Mouse (Mus musculus) monocyte, adult 5-6 weeks (primary cell): Measurements from ENCODE around the gene Pip5k1b. TPM values are rescaled to one million over a fixed set of nuclear protein-coding genes. Genes with fewer than 3 reads are reported as not detected.

ENCODE experiments used
- ATAC-seq: fragments of 153-309, 156-312 bp; replicated peaks from 2 replicates; pipeline ENCODE4 v1.8.0; 2017; ENCODE audit warnings: mild to moderate bottlenecking; ENCODE audit not compliant: low TSS enrichment, insufficient number of reproducible peaks, severe bottlenecking, poor library complexity, low FRiP score
- total RNA-seq: library from RNA; stranded (forward); fragments of 200-1000, 200-491, 200-594 nt; gene quantifications from 3 replicates; pipeline ENCODE4 v1.2.3, GENCODE M21; 2017

Pip5k1b gene
- total RNA-seq, 1 experiment from 2014 or later = 5.6 TPM

DNA sequence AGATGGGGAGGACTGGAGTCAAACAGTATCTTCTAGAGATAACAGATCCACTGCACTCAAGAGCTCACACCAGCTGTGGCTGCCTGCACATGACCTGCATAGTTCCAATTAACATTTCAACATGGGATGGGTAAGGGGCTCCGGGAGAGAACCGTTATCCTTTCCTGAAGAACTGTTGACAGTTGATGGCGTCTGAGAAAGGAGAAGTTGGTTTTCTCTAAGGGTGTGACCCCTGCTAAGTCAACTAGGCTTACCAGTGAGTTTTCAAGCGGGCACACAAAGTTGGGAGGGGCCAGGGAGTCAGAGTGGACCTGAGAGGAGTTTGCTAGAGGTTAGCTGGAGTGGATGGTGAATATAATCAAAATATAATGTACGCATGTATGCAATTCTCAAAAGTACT lies 65.4 kb downstream of the Pip5k1b start:
- ATAC-seq = no peak

DNA sequence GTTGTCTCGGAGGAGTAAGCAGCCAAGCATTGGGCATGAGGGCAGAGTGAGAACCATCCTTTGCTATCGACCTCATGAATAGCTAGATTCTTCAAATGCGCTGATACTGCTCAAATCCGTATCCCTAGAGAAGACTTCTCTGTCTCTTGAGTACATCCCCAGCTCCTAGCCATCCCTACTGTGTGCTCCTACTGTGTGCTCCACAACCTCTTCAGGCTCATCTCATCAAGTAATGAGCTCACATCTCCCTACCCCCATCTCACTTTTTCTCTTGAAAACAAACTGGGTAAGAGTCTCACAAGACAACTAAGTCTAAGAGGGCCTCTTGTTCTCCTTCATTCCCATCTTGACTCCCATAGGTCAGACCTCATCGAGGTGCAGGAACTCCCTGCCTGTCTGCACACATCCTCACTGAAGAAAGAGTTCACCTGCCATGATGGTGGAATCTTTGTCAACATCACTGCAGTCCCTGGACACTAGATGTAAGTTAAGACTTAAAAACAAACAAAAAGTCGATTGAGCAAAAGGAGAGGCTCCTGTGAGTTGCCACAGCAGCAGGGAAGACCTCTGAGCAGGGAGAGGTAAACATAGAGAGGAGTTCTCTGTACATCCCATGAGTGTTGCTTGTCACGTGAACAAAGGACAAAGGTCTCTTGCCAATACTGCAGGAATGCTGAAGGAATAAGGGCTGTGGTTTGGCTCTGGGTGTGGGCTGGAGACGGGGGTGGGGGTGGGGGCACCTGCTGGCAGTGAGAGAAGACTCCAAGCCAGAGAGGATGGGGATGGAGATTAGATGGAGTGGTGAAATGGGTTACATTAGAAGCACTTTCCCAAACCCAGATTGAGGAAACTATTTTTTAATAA lies 69.0 kb downstream of the Pip5k1b start:
- ATAC-seq = no peak

DNA sequence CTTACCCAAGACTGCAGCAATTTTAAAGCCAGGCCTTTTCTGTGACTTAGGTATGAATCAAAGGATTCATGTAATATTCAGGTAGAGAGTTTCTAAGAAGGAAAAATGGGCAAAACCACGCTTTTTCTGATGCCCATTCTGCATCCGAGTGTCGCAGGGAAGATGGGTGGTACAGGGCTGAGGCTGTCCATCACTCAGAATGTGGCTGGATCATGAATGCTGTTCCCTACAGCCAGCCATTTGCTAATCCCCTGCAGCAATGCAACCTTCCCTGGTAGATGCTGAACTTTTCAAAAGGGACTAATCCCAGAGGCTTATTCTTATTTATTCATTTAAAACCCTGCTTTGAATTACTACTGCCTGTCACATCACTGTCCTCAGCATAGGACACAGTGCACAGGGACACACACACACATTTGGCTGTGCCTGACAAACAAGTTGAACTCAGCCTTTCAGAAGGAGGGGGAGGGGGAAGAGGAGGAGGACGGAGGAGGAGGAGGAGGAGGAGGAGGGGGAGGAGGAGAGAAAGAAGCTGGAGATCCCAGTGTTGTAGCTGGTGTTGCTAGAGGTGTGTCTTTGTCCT lies 71.0 kb downstream of the Pip5k1b start:
- ATAC-seq = no peak

DNA sequence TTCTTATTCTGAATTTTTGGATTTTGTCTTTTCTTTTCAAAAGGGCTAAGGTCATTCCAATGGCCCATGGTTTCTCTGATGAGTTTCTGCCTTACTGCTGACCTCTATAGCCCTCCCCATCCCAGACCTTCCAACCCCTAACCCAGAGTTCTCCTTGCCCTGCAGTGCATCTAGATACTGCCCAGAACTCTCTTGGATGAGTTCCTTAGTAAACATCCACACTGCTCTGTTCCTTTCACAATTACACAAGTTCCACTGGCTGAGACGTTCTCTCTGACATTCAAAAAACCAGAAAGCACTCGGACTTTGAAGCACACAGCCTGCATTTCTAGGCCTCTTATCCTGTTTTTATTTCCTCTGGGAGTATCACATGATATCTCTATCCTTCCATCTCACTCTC lies 74.8 kb downstream of the Pip5k1b start:
- no peak for ATAC-seq

DNA sequence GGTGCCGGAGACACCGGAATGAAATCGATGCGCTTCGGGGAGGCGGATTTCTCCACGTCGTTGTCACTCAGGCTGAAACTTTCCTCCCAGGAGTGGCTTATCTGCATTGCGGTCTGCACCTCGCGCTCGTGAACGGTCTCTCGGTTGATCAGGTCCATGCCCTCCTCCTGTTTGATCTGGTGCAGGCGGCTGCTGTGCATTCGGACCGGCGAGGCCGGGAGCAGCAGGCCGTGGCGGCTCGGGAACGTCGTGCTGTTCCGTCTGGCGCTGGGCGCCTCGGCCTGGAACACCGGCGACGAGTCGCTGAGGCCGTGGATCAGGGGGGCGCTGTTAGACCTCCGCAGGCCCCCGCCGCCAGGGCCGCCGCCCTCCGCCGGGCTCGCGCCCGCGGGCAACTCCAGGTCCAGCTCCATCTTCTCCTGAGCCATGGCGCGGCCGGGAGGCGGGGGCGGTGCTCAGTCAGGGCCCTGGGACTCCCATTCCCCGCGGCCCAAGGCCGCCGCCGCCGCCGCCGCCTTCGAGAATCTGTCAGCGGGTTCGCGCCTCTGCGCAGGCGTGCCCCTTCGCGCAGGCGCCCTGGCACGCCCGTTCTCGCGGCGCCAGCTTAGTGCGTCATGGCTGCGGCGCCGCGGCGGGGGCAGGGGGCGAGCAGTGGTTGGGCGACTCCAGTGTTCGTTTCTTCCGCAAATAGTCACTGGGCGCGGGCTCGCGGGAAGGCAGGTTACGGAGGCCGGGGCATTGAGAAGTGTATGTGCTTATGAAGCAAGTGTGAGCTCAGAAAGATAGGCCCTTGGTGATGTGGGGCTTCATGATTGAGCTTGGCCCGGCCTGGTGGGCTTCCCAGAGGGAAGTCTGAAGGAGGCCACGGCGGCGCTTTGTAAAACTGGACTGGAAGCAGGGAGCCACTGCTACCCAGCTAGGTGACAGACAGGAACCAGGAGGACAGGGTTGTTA lies 78.5 kb downstream of the Pip5k1b start, which contains the start of gene Fam122a:
TSS of gene Fam122a (minus strand) at position 428 of the 954 bp plus-strand sequence.
- peak; percentile 91 for ATAC-seq

DNA sequence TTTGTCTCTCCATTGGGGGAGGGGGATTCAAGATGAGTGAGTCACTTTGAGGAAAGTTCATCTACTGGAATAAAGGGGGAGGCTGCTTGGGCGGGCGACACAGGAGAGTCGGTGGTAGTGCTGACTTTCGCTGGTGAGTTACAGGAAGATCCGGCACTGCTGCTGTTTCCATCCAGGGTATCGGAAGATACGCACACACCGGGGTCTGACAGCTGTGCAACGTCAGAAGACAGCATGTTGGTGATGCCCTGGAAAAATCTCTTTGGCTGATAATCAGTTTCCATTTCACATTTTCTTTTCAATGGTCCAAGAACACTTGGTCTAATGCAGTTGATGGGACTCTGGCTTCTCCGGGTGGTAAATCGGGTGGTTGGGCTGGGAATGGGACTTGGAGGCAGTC lies 79.2 kb downstream of the Pip5k1b start:
- no peak for ATAC-seq

DNA sequence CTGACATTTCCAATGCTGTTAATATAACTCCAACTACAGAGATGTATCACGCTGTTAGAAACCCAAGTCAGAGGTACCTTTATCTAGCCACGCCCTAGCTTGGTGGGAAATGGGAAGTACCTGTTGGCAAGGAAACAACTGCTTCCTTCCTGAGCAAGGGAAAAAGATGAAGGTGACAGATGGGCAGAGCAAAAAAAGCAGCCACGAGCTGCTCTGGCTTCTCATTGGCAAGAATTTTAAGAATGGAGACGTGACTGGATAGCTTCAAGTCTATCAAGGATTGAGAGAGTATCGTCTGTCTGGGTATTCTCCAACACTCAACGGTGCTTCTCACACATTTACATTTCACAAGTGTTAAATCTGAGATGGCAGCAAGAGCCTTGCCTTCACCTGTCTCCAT lies 80.4 kb downstream of the Pip5k1b start:
- ATAC-seq = no peak

DNA sequence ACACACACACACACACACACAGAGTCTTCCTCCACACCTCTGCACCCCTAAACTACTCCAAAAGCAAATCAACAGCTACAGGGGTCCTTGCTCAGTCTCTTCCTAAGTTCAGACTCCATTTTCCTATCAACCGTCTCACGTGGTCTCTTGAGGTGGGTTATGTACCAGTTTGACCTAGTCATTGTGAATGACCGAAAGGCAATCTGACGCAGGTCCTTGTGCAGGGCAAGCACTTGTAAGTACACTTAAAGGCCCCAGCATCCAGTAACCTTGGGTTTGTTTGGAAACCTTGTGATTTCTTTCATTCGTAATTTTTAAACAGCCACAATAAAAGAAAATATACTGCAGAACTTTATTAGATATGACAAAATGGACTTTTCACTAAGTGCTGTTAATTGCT lies 83.2 kb downstream of the Pip5k1b start:
- no peak for ATAC-seq

DNA sequence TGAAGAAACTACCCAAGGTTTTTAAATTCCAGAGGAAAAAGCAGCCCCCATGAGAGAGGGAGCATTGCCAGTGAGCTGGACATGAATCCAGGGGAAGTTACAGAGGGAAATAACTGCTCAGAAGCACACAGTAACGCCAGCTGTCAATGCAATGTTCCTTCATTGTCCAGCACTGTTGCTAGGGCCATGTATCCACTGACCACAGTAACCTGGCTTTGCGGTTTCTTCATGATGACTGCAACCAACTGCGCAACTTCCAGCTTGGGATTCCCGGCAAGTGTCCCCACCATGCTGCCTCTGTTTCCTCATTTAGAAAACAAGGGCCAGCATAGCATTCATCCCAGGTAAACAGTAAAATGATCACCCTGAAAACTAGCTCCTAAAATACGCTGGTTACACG lies 84.1 kb downstream of the Pip5k1b start:
- ATAC-seq = no peak

DNA sequence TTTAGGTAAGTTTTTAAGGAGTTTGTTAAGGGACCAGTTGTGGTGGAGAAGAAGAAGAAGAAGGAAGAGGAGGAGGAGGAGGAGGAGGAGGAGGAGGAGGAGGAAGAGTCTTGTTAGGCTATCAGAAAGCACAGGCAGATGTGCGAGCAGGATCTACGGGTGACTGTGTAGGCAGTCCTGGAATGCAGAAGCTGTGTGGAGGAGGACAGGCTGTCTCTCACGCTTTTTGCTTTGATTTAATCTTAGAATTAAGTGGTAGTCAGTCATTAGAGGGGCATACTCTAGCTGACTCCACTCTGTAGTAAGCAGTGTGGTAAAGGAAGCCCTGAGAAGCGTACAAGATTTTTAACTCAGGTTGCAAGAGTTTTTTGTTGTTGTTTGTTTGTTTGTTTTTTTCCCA lies 86.5 kb downstream of the Pip5k1b start:
- no peak for ATAC-seq

DNA sequence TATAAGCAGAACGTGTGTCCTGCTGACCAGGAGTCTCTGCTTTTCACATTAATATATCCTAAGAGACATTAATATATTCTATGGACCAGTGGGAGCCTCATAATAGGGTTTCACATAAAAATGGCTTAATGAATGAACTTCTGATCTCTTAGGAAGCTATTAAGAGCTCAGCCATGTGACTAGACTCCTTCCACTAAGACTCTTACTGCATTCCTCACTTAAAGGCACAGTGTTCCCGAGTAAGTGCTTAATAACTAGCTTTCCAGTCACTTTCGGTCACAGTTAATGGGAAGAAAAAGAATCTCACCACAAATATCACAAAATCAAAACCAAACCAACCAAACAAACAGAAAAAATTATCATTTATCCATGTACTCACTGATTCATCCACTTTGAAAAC lies 87.1 kb downstream of the Pip5k1b start:
- ATAC-seq = no peak

DNA sequence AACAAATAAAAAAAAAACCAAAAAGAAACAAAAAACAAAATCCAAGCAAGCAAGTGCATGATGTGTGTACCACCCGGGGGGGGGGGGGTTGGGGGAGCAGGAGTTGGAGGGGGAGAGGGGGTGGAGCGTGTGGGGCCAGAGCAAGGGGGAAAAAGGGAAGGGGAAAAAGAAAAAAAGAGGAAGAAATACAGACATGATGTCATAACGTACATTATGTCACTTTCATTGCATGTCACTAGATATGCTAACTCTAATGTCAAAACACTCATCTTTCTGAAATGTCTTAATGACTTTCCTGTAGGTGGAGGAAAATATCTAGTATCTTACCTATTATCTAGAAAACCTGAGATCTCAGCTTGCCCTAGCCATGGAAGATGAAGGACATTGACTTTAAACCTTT lies 92.7 kb downstream of the Pip5k1b start:
- ATAC-seq = no peak

DNA sequence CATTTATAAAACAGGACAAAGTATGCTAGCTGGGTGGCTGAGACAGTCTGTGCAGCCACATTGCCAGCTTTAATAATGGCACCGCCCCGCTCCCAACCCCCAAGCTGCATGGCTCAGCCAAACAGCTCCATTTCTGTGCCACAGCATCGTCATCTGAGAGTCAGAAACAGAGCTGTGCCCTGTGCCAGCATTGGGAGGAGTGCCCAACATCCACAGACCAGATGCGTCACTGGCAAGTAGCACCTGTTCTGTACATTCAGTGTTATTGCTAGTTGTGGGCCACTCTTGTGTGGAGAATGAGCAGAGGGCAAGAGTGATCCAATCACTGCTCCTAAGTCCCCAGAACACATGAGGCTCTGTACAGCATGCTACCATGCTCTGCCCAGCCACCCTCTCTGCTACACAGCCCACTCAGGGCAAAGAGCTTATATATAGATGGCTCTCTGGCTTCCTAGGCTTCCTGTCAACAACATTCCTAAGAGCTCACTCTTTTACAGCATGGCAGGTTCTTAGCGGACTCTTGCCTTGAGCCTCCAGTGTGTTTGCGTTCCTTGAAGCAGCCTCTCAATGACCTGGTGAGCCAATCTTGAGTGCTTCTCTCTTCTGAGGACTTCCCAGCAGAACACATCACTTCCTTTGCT lies 99.0 kb downstream of the Pip5k1b start:
- ATAC-seq = no peak

DNA sequence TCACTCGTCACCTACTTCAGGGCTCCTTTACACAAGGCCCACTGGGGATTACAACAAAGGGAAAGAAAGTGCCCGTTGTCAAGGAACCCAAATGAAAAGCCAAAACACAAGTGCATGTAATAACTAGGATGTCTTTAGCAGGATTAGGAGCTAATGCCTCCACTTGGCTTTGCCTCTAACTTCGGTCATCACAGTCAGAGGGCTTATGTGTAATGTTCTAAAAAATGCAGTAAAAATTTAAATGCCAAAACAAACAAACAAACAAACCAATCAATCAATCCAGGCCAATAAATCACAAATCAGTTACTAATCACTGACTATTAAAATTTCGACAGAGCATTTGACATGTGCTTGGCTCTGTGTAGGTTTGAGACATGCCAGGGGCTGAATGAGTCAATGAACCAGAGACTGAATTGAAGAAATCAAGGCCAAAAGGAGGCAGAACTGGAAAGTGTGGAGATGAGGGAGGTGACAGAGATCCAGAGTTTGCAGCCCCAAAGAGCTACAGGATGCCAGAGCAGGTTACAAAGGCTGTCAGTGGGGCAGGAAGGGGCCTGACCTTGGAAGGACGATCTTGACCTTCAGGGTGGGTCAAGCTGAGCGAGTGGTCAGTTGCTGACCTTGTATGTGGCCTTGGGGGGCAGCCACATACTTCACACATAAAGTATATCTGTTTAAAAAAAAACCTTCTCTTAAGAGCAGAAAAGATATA lies 100.3 kb downstream of the Pip5k1b start:
- ATAC-seq = no peak

DNA sequence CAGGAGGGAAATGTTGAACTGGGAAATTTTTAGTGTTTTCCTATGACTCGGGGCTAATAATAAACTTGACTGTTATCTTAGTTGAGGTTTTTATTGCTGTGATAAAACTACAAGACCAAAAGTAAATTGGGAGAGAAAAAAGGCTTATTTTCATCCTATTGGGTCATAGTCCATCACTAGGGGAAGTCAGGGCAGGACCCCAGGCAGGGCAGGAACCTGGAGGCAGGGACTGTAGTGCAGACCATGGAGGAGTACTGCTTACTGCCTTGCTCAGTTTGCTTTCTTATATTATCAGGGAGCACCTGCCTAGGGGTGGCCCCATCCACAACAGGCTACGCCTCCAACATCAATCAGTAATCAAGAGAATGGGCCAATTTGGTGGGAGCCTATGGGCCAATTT lies 101.2 kb downstream of the Pip5k1b start:
- no peak for ATAC-seq

DNA sequence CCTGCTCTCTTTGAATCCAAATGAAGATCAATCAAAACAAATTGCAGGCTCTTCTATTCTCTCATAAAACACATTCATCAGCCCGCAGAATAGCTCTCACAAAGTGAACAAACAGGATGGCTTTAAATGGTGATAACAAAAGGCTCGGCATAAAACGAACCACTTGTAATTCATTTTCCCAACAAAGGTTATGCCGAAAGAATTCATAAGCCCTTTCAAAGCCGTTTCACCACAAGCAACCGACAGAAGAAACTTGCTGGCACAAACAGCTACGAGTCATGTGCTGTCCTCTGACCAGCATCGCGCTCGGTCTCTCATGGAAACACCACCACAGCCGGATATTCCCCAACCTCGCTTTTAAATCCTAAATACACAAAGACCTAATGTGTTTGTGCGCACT lies 102.3 kb downstream of the Pip5k1b start:
- no peak for ATAC-seq

DNA sequence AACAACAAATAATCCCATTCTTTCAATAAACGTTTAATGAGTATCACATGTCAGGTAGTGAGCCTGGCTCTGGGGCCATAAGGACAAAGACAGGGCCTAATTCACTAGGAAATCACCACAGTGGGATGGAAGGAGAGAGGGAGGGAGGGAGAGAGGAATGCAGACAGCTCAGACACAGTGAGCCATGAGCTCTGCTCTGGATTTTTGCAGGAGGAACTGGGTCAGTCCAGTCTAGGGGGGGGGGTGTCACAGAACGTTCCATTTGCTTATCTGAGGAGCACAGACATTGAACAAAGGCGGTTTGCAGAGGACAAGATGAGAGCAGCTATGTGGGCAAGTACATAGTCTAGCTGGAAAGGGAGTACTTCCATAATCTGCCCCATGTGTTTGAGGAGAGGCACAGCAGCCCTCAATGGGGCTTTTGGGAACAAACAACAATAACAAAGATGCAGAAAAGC lies 103.2 kb downstream of the Pip5k1b start:
- no peak for ATAC-seq

DNA sequence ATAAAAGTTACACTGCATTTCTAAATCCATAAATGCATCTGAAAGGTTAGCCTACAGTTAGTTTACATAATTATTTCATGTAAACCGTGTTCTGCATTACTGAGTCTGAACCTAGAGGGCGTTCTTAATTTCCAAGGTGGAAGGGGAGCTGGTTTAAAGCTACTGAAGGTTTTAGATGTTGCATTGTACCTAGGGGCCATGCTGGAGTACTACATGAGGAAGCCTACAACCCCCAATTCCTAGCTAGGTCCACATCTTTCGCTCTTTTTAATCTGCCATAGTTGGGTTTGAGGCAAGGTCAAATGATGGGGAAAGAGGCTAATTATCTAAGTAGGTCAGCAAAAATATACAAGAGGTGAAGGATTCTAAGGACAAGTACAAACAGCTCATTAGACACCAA lies 104.0 kb downstream of the Pip5k1b start:
- no peak for ATAC-seq
